In the genomic region with DNA sequence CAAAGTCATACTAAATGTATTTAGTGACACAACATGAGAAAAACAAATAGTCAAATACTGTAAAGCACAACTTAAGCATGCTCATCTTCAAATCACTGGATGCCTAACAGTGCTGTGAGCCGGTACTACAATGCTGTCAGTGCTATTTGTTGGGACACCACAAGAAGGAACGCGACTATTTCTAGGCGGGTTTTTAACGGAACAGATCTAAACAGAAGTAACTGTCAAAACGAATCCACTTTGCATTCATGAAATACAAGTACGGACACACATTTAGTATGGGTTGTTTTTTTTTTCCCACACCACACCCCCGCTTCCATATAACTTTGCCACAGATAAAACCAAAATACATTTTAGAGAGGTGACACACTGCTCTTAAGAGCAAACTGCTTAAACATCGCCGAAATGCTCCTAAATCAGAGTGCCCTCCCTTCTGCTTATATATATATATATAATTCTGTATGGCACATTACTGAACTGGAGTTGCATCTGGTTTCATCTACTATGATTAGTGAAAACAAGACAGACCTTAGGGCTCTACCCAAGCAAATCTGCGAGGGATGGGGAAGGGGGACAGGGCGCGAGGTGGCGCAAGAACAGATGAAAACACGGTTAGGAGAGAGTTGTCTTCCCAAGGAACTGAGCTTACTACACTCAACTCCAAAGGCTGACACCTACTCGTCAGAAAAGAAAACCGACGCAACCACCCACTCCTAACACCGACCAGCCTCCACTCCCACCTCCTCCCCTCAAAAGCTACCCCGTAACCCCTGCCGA, we compare ENCODE assay signal across 8 mouse cellular contexts. TPM values are rescaled to one million over a fixed set of nuclear protein-coding genes. Genes with fewer than 3 reads are reported as not detected.
A peak's percentile ranks its signal among the peaks of the same experiment; 100 is the strongest.
DNase-seq lines count a peak whose midpoint lies in the region; ATAC-seq and TF ChIP-seq lines count a peak whose summit lies in the region.

No protein-coding gene starts in this region.

- 7% methylated on average over 21 of the region's 21 CpGs for WGBS in cerebellum, adult 2 months
- WGBS in hindbrain, embryonic 14.5 days, result 22% methylated on average over 21 of the region's 21 CpGs
- WGBS in small intestine, adult 2 months, result 7% methylated on average over 21 of the region's 21 CpGs

- TF ChIP-seq CTCF in cerebellum, adult 2 months (IDR thresholded peaks at IDR 0.05; ENCODE audit: borderline replicate concordance, insufficient read depth, low read depth, low read length), result peak; percentile 26; the same call in 1 of the 2 replicates
- peak; percentile 40; the same call in 1 of the 2 replicates for TF ChIP-seq CTCF in small intestine, adult 2 months (IDR thresholded peaks at IDR 0.05; ENCODE audit: extremely low read depth, insufficient read length, insufficient replicate concordance, low read depth, low read length)

- peak overlapping the region; percentile 73 for H3K4me2 ChIP-seq in hindbrain, embryonic 14.5 days (replicated peaks)

- no peak overlapping the region for H3K27ac ChIP-seq in cerebellum, adult 2 months (ENCODE audit: insufficient read depth, low read length)
- H3K27ac ChIP-seq in hindbrain, embryonic 14.5 days, result peak overlapping the region; percentile 99
- peak overlapping the region; percentile 81 for H3K27ac ChIP-seq in small intestine, adult 2 months (ENCODE audit: insufficient read depth, low read depth, low read length)

- H3K4me1 ChIP-seq in cerebellum, adult 2 months (ENCODE audit: control insufficient read depth, insufficient read depth, low read length), result no peaks in the 10 kb centered on the region
- peaks cover 6% of the 10 kb centered on the region for H3K4me1 ChIP-seq in hindbrain, embryonic 14.5 days (replicated peaks; ENCODE audit: control insufficient read depth, insufficient read depth, low read length)
- H3K4me1 ChIP-seq in small intestine, adult 2 months (ENCODE audit: control insufficient read depth, insufficient read depth, insufficient read length, low read length), result no peaks in the 10 kb centered on the region

- TF ChIP-seq POLR2A in cerebellum, adult 2 months (IDR thresholded peaks at IDR 0.05; ENCODE audit: borderline replicate concordance, insufficient read depth, low read length), result no peak
- no peak for TF ChIP-seq POLR2A in small intestine, adult 2 months (IDR thresholded peaks at IDR 0.05; ENCODE audit: low read depth, low read length)

- H3K4me3 ChIP-seq in cerebellum, adult 2 months (replicated peaks; ENCODE audit: insufficient read depth, low read depth, low read length), result peak overlapping the region; percentile 77
- H3K4me3 ChIP-seq in hindbrain, embryonic 14.5 days (replicated peaks; ENCODE audit: low read length), result peak overlapping the region; percentile 85
- H3K4me3 ChIP-seq in small intestine, adult 2 months (ENCODE audit: low read depth, low read length), result peak overlapping the region; percentile 81

- peak; percentile 43 for DNase-seq in right cerebral cortex, adult 18-20 months
- no peak for DNase-seq in right cerebral cortex, postnatal 25 days
- peak in 1 of 2 experiments; percentile 48 for DNase-seq in cerebellum, adult 2 months
- DNase-seq in frontal cortex, postnatal 10 days (ENCODE audit: low spot score in 2 of 2), result peak; percentile 49 to 52
- DNase-seq in hindbrain, embryonic 14.5 days (ENCODE audit: low spot score), result peak; percentile 36
- DNase-seq in left cerebral cortex, postnatal 10 days (ENCODE audit: extremely low spot score in 1 of 2, low spot score in 2 of 2), result peak; percentile 38 to 60

- no peaks in the 10 kb centered on the region for H3K36me3 ChIP-seq in hindbrain, embryonic 14.5 days (replicated peaks; ENCODE audit: control insufficient read depth, insufficient read depth)
- H3K36me3 ChIP-seq in small intestine, adult 2 months (ENCODE audit: control insufficient read depth, insufficient read depth, low read length), result no peaks in the 10 kb centered on the region

- H3K9me3 ChIP-seq in hindbrain, embryonic 14.5 days (ENCODE audit: control insufficient read depth, low read length), result no peaks in the 10 kb centered on the region

- H3K27me3 ChIP-seq in cerebellum, adult 2 months (ENCODE audit: control insufficient read depth, insufficient read depth, low read length), result no peaks in the 10 kb centered on the region
- no peaks in the 10 kb centered on the region for H3K27me3 ChIP-seq in hindbrain, embryonic 14.5 days (ENCODE audit: control insufficient read depth, insufficient read depth, low read length)
- H3K27me3 ChIP-seq in small intestine, adult 2 months (ENCODE audit: control insufficient read depth, insufficient read depth, low read length), result no peaks in the 10 kb centered on the region

- ATAC-seq in hindbrain, embryonic 14.5 days (ENCODE audit: low FRiP score), result peak; percentile 10; the same call in 1 of the 2 replicates
- ATAC-seq in megakaryocyte, adult 5-6 weeks (ENCODE audit: poor library complexity, severe bottlenecking), result peak; percentile 13

- intact Hi-C loops in left cerebral cortex, postnatal 10 days (cut with DNase I), result loop anchor here (5.0 kb wide), 2 partner anchors 98 to 492 kb away; no protein-coding TSS in a partner anchor

- peak overlapping the region; percentile 91 for H3K9ac ChIP-seq in hindbrain, embryonic 14.5 days

RNA-seq across cellular contexts. Expression of gene Lcorl, which starts 1.7 kb away (rescaled TPM):
- 6.4 and 7.0 TPM in 2 replicates for polyA plus RNA-seq in cerebellum, adult 2 months (2012; rRNA removed)
- 62.9 and 63.6 TPM in 2 replicates for polyA plus RNA-seq in hindbrain, embryonic 14.5 days (2014; fragmentation: Nextera tagmentation; extraction: Ambion mirVana)
- total RNA-seq in left cerebral cortex, postnatal 10 days (2021), result 10 to 100 TPM; 47.7 to 48.0 TPM
- 27.8 and 34.2 TPM in 2 replicates for total RNA-seq in megakaryocyte, adult 5-6 weeks (2015)
- total RNA-seq in megakaryocyte, adult 5-6 weeks (2017), result 25.5 and 32.1 TPM in 2 replicates
- polyA plus RNA-seq in small intestine, adult 2 months (2012; rRNA removed), result 1.2 and 2.2 TPM in 2 replicates
